Mouse (Mus musculus) midbrain, postnatal 0 days (tissue): ENCODE data around the gene S100a11. TPM values are rescaled to one million over a fixed set of nuclear protein-coding genes. Genes with fewer than 3 reads are reported as not detected.
"Not testable (repeated sequence)": the region's sequence is repeated elsewhere in the genome, so short reads cannot be mapped to it uniquely, and the experiment has no call there.

Experiments
- ATAC-seq: fragments of 200-750 bp; cut with Nextera tagmentation; 2 replicates; pipeline ENCODE4 v1.8.0; 2017; ENCODE audit warnings: moderate number of reproducible peaks, mild to moderate bottlenecking, moderate TSS enrichment, moderate library complexity; ENCODE audit not compliant: low FRiP score
- DNase-seq: peaks from one replicate; pipeline ENCODE4 v3.0.0-alpha.2; 2015; ENCODE audit warnings: low spot score
- H3K27ac ChIP-seq: fragments of 300-500 bp; sonication (generic); 2 replicates; pipeline ENCODE4 v1.5.1; 2014; ENCODE audit warnings: low read depth, mild to moderate bottlenecking, low read length, mixed read lengths
- H3K27me3 ChIP-seq: fragments of 300-500 bp; sonication (generic); 2 replicates; pipeline ENCODE4 v1.6.1; 2014; ENCODE audit warnings: low read length, control low read depth, mixed read lengths; ENCODE audit not compliant: insufficient read depth
- H3K36me3 ChIP-seq: fragments of 300-500 bp; sonication (generic); 2 replicates; pipeline ENCODE4 v1.6.1; 2014; ENCODE audit warnings: low read length, control low read depth, mixed read lengths; ENCODE audit not compliant: insufficient read depth
- H3K4me1 ChIP-seq: fragments of 300-500 bp; sonication (generic); 2 replicates; pipeline ENCODE4 v1.6.1; 2014; ENCODE audit warnings: mild to moderate bottlenecking, control low read depth, antibody characterized with exemption, low read length, mixed read lengths; ENCODE audit not compliant: insufficient read depth
- H3K4me2 ChIP-seq: fragments of 300-500 bp; sonication (generic); 2 replicates; pipeline ENCODE4 v1.6.1; 2014; ENCODE audit warnings: low read depth, mild to moderate bottlenecking, low read length, mixed read lengths; ENCODE audit not compliant: poor library complexity, severe bottlenecking
- H3K4me3 ChIP-seq: fragments of 300-500 bp; sonication (generic); 2 replicates; pipeline ENCODE4 v1.5.1; 2014; ENCODE audit warnings: low read depth, mild to moderate bottlenecking, low read length, moderate library complexity
- H3K9ac ChIP-seq: fragments of 300-500 bp; sonication (generic); replicated peaks from 2 replicates; pipeline ENCODE4 v1.6.1; 2014; ENCODE audit warnings: mild to moderate bottlenecking, low read length, moderate library complexity, mixed read lengths; ENCODE audit not compliant: poor library complexity, severe bottlenecking
- H3K9me3 ChIP-seq: fragments of 300-500 bp; sonication (generic); 2 replicates; pipeline ENCODE4 v1.6.1; 2016; ENCODE audit warnings: low read length, control low read depth
- CTCF ChIP-seq: IDR thresholded peaks from 2 replicates; pipeline ENCODE4 v1.5.1; 2016; ENCODE audit warnings: antibody characterized with exemption, mild to moderate bottlenecking
- WGBS: fragments of 180-500 bp; shearing (Covaris S2); extraction: QIAGEN DNeasy Blood & Tissue Kit; methylation state at CpG from one replicate; pipeline ENCODE4 v1.1.7; 2014; 5-methylcytosine and 5-hydroxymethylcytosine counted together
- polyA plus RNA-seq: library from polyadenylated mRNA; unstranded; fragments of >200 nt; fragmentation: Nextera tagmentation; extraction: Ambion mirVana; gene quantifications from 2 replicates; pipeline ENCODE4 v1.2.1, GENCODE M21; 2015
- total RNA-seq: library from RNA; depleted of rRNA; stranded (reverse); fragments of >200 nt; gene quantifications from 2 replicates; pipeline ENCODE4 v1.2.3, GENCODE M21; 2014

S100a11 gene
- total and polyA plus RNA-seq, 2 experiments from 2014 or later: 11.0 to 200 TPM

GRCm38 (mm10) chr3:93537068-93537576 lies 16.8 kb downstream of the S100a11 start:
- Histone ChIP-seq H3K27ac (no peak overlapping the region), H3K27me3 (no peaks in the 10 kb centered on the region), H3K36me3 (no peaks in the 10 kb centered on the region), H3K4me1 (no peaks in the 10 kb centered on the region), H3K4me3 (no peak overlapping the region), H3K4me2 (no peak overlapping the region), H3K9ac (no peak overlapping the region), H3K9me3 (no peaks in the 10 kb centered on the region)
- DNase-seq (no peak), ATAC-seq (no peak)
- WGBS: 40% methylated on average over 2 of the region's 2 CpGs
- no peak for TF ChIP-seq CTCF

DNA sequence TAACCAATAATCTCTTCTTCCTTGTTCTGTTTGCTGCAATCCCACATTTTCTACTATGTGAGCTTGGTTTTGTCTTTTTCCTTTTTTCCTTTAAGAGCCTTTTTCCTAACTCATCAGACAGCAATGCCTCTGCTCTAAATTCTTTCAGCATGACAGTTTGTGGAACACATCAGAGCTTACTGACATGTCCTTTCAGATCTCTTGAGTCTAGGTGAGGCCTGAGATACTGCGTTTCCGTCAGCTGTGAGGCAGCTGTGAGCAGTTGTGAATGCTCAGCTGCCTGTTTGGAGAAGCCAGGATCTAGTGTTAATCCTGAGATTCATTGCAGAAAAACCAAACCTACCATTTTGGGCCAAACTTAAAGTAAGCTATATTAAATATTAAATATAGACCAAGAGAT lies 18.2 kb downstream of the S100a11 start:
- H3K27ac ChIP-seq: no peak overlapping the region
- no peak overlapping the region for H3K9ac ChIP-seq
- H3K9me3 ChIP-seq: no peaks in the 10 kb centered on the region
- ATAC-seq: no peak
- no peaks in the 10 kb centered on the region for H3K27me3 ChIP-seq
- no peaks in the 10 kb centered on the region for H3K36me3 ChIP-seq
- TF ChIP-seq CTCF: no peak
- H3K4me1 ChIP-seq: no peaks in the 10 kb centered on the region
- H3K4me3 ChIP-seq: no peak overlapping the region
- no peak overlapping the region for H3K4me2 ChIP-seq
- no peak for DNase-seq
- WGBS: 81% methylated on average over 2 of the region's 2 CpGs

DNA sequence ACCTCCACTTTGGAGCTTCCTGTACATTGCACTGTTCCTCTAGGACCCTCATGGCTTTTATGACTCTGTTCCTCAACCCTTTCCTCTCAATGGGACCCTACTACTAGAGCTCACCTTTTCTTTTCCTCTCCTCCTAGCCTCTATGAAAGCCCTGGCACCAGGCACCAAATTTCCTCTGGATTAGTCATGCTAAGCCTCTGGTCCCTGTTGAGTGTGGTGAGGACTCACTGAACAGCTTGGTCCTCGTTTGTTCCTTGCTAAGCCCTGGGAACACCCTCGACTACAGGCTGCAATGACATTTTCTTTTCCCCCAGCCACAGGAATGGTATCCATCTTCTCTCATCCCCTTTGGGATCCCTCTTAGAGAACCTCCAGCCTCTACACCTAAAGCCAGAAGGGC lies 21.2 kb downstream of the S100a11 start:
- no peaks in the 10 kb centered on the region for H3K9me3 ChIP-seq
- DNase-seq (no peak), ATAC-seq (no peak)
- 61% methylated on average over 2 of the region's 2 CpGs for WGBS
- H3K27me3 ChIP-seq: no peaks in the 10 kb centered on the region
- H3K27ac ChIP-seq: no peak overlapping the region
- no peaks in the 10 kb centered on the region for H3K4me1 ChIP-seq
- no peak overlapping the region for H3K9ac ChIP-seq
- H3K4me3 ChIP-seq: no peak overlapping the region
- no peak for TF ChIP-seq CTCF
- H3K36me3 ChIP-seq: no peaks in the 10 kb centered on the region
- H3K4me2 ChIP-seq: no peak overlapping the region

GRCm38 (mm10) chr3:93544170-93544569 lies 23.9 kb downstream of the S100a11 start:
- H3K27me3 ChIP-seq, H3K9ac ChIP-seq, H3K4me2 ChIP-seq, H3K4me3 ChIP-seq, H3K36me3 ChIP-seq, H3K27ac ChIP-seq, H3K4me1 ChIP-seq, DNase-seq, H3K9me3 ChIP-seq, ATAC-seq: not testable (repeated sequence)
- WGBS: 84% methylated on average over 6 of the region's 6 CpGs

GRCm38 (mm10) chr3:93547099-93547648 lies 26.9 kb downstream of the S100a11 start:
- peak; percentile 44; the same call in 1 of the 2 replicates for ATAC-seq
- TF ChIP-seq CTCF: peak; percentile 85
- peak; percentile 81 for DNase-seq

GRCm38 (mm10) chr3:93547749-93548540 lies 27.7 kb downstream of the S100a11 start:
- no peak for TF ChIP-seq CTCF
- no peak overlapping the region for H3K4me2 ChIP-seq
- no peak overlapping the region for H3K4me3 ChIP-seq
- no peaks in the 10 kb centered on the region for H3K36me3 ChIP-seq
- H3K27ac ChIP-seq: no peak overlapping the region
- H3K9ac ChIP-seq: no peak overlapping the region
- H3K9me3 ChIP-seq: no peaks in the 10 kb centered on the region
- no peaks in the 10 kb centered on the region for H3K4me1 ChIP-seq
- DNase-seq: no peak
- ATAC-seq: no peak
- 84% methylated on average over 20 of the region's 20 CpGs for WGBS
- no peaks in the 10 kb centered on the region for H3K27me3 ChIP-seq

More at GRCm38 (mm10) chr3:93547099-93547648, 26.9 kb downstream of the S100a11 start:
- Histone ChIP-seq H3K9ac (no peak overlapping the region), H3K27me3 (no peaks in the 10 kb centered on the region), H3K9me3 (no peaks in the 10 kb centered on the region), H3K36me3 (no peaks in the 10 kb centered on the region), H3K27ac (no peak overlapping the region), H3K4me1 (no peaks in the 10 kb centered on the region), H3K4me2 (no peak overlapping the region), H3K4me3 (no peak overlapping the region)
- WGBS: 33% methylated on average over 7 of the region's 7 CpGs
